Mouse (Mus musculus) intestine, postnatal 0 days (tissue): ENCODE measurements around the gene I0C0044D17Rik. TPM values are rescaled to one million over a fixed set of nuclear protein-coding genes. Genes with fewer than 3 reads are reported as not detected.
"Not testable (repeated sequence)": the region's sequence is repeated elsewhere in the genome, so short reads cannot be mapped to it uniquely, and the experiment has no call there.

Source experiments
- ATAC-seq: fragments of 200-750 bp; cut with Nextera tagmentation; 2 replicates; pipeline ENCODE4 v1.8.0; 2017; ENCODE audit warnings: mild to moderate bottlenecking, moderate TSS enrichment, moderate library complexity
- H3K27ac ChIP-seq: fragments of 300-500 bp; sonication (generic); 2 replicates; pipeline ENCODE4 v1.5.1; 2014; ENCODE audit warnings: mild to moderate bottlenecking, low read depth, low read length, moderate library complexity
- H3K27me3 ChIP-seq: fragments of 300-500 bp; sonication (generic); replicated peaks from 2 replicates; pipeline ENCODE4 v1.6.1; 2014; ENCODE audit warnings: low read length, mixed read lengths; ENCODE audit not compliant: control insufficient read depth, insufficient read depth
- H3K36me3 ChIP-seq: fragments of 300-500 bp; sonication (generic); 2 replicates; pipeline ENCODE4 v1.6.1; 2014; ENCODE audit warnings: mild to moderate bottlenecking, moderate library complexity; ENCODE audit not compliant: control insufficient read depth, insufficient read depth
- H3K4me1 ChIP-seq: fragments of 300-500 bp; sonication (generic); replicated peaks from 2 replicates; pipeline ENCODE4 v1.6.1; 2014; ENCODE audit warnings: antibody characterized with exemption, low read length, mixed read lengths; ENCODE audit not compliant: control insufficient read depth, insufficient read depth
- H3K4me2 ChIP-seq: fragments of 300-500 bp; sonication (generic); replicated peaks from 2 replicates; pipeline ENCODE4 v1.6.1; 2014; ENCODE audit warnings: low read depth, mild to moderate bottlenecking, moderate library complexity
- H3K4me3 ChIP-seq: fragments of 300-500 bp; sonication (generic); 2 replicates; pipeline ENCODE4 v1.5.1; 2014; ENCODE audit warnings: low read depth, low read length
- H3K9ac ChIP-seq: fragments of 300-500 bp; sonication (generic); 2 replicates; pipeline ENCODE4 v1.6.1; 2014; ENCODE audit warnings: mild to moderate bottlenecking, low read depth, low read length
- H3K9me3 ChIP-seq: fragments of 300-500 bp; sonication (generic); 2 replicates; pipeline ENCODE4 v1.6.1; 2016; ENCODE audit warnings: mixed run types; ENCODE audit not compliant: control insufficient read depth
- CTCF ChIP-seq: sonication (generic); IDR thresholded peaks from 2 replicates; pipeline ENCODE4 v1.5.1; 2016; ENCODE audit warnings: low read depth, mild to moderate bottlenecking, control low read depth, antibody characterized with exemption, moderate library complexity
- WGBS: fragments of 180-500 bp; shearing (Covaris S2); extraction: QIAGEN DNeasy Blood & Tissue Kit; methylation state at CpG from one replicate; pipeline ENCODE4 v1.1.7; 2014; 5-methylcytosine and 5-hydroxymethylcytosine counted together
- polyA plus RNA-seq: library from polyadenylated mRNA; unstranded; fragments of >200 nt; fragmentation: Nextera tagmentation; extraction: Ambion mirVana; gene quantifications from 2 replicates; pipeline ENCODE4 v1.2.1, GENCODE M21; 2015

I0C0044D17Rik gene
- not detected in 2 replicates for polyA plus RNA-seq

GRCm38 (mm10) chr4:98823740-98824139 is at the start of gene I0C0044D17Rik:
Gene I0C0044D17Rik (minus strand): TSS chr4:98823840.
- 95% methylated on average over 1 of the region's 1 CpGs for WGBS
- H3K27me3 ChIP-seq, H3K4me1 ChIP-seq, H3K36me3 ChIP-seq, H3K4me2 ChIP-seq, H3K9me3 ChIP-seq, H3K9ac ChIP-seq, H3K4me3 ChIP-seq, ATAC-seq, H3K27ac ChIP-seq: not testable (repeated sequence)

- Histone ChIP-seq H3K27ac (no peak overlapping the region), H3K4me3 (no peak overlapping the region), H3K36me3 (no peaks in the 10 kb centered on the region), H3K9me3 (no peaks in the 10 kb centered on the region), H3K4me2 (no peak overlapping the region), H3K4me1 (no peaks in the 10 kb centered on the region), H3K27me3 (no peaks in the 10 kb centered on the region), H3K9ac (no peak overlapping the region)
- no peak for ATAC-seq
- no peak for TF ChIP-seq CTCF
- 71% methylated on average over 14 of the region's 14 CpGs for WGBS
These were observed 42.0 kb upstream of the I0C0044D17Rik start for GRCm38 (mm10) chr4:98865386-98866237.

GRCm38 (mm10) chr4:98864546-98864945 is 40.9 kb upstream of the I0C0044D17Rik start:
- no peak for TF ChIP-seq CTCF
- no peak overlapping the region for H3K27ac ChIP-seq
- H3K4me3 ChIP-seq, result no peak overlapping the region
- no peak overlapping the region for H3K9ac ChIP-seq
- H3K36me3 ChIP-seq, result no peaks in the 10 kb centered on the region
- 74% methylated on average over 3 of the region's 3 CpGs for WGBS
- no peaks in the 10 kb centered on the region for H3K27me3 ChIP-seq
- 0 out of 2 replicates have a peak, but pooled peaks cover 5% of the 10 kb centered on the region for H3K9me3 ChIP-seq
- no peak overlapping the region for H3K4me2 ChIP-seq
- no peak for ATAC-seq
- no peaks in the 10 kb centered on the region for H3K4me1 ChIP-seq

- Histone ChIP-seq H3K4me1 (no peaks in the 10 kb centered on the region), H3K27ac (no peak overlapping the region), H3K9ac (no peak overlapping the region), H3K4me2 (no peak overlapping the region), H3K4me3 (no peak overlapping the region), H3K9me3 (0 out of 2 replicates have a peak, but pooled peaks cover 6% of the 10 kb centered on the region), H3K27me3 (no peaks in the 10 kb centered on the region), H3K36me3 (no peaks in the 10 kb centered on the region)
- 20% methylated on average over 1 of the region's 2 CpGs for WGBS
- no peak for TF ChIP-seq CTCF
- no peak for ATAC-seq
These were observed 40.5 kb upstream of the I0C0044D17Rik start for GRCm38 (mm10) chr4:98864094-98864493.

- no peak overlapping the region for H3K27ac ChIP-seq
- no peaks in the 10 kb centered on the region for H3K36me3 ChIP-seq
- no peak for ATAC-seq
- no peak overlapping the region for H3K9ac ChIP-seq
- no peaks in the 10 kb centered on the region for H3K4me1 ChIP-seq
- 0 out of 2 replicates have a peak, but pooled peaks cover 6% of the 10 kb centered on the region for H3K9me3 ChIP-seq
- H3K4me3 ChIP-seq, result no peak overlapping the region
- no peak overlapping the region for H3K4me2 ChIP-seq
- no peak for TF ChIP-seq CTCF
- 83% methylated on average over 2 of the region's 2 CpGs for WGBS
- H3K27me3 ChIP-seq, result no peaks in the 10 kb centered on the region
These were observed 39.8 kb upstream of the I0C0044D17Rik start for GRCm38 (mm10) chr4:98863451-98863850.

GRCm38 (mm10) chr4:98858151-98858855 is 34.7 kb upstream of the I0C0044D17Rik start:
- Histone ChIP-seq H3K9me3 (0 out of 2 replicates have a peak, but pooled peaks cover 6% of the 10 kb centered on the region), H3K36me3 (no peaks in the 10 kb centered on the region), H3K4me3 (no peak overlapping the region), H3K9ac (no peak overlapping the region), H3K4me2 (no peak overlapping the region), H3K27me3 (no peaks in the 10 kb centered on the region), H3K4me1 (no peaks in the 10 kb centered on the region), H3K27ac (no peak overlapping the region)
- WGBS, result 58% methylated on average over 4 of the region's 4 CpGs
- no peak for TF ChIP-seq CTCF
- no peak for ATAC-seq
